Mouse (Mus musculus): ENCODE data around the gene Prcp.
A peak's percentile ranks its signal among the peaks of the same experiment; 100 is the strongest.

GRCm38 (mm10) chr7:92837907-92838306 is 36.4 kb upstream of the Prcp start:
- peak; percentile 5; the same call in 1 of the 2 replicates for TF ChIP-seq RAD21 (IDR thresholded peaks at IDR 0.05; ENCODE audit: low read depth, low read length)
- no peak for TF ChIP-seq POLR2A (IDR thresholded peaks at IDR 0.05; ENCODE audit: control insufficient read depth in 1 of 2, insufficient read depth in 1 of 2, low read depth in 1 of 2, low read length in 2 of 2, poor library complexity in 1 of 2)
- no peak for TF ChIP-seq CTCF (IDR thresholded peaks at IDR 0.05 in 2 of 3, conservative IDR thresholded peaks at IDR 0.05 in 1 of 3; ENCODE audit: control insufficient read depth in 1 of 3, insufficient read depth in 1 of 3, low read depth in 2 of 3, low read length in 3 of 3, poor library complexity in 1 of 3, severe bottlenecking in 1 of 3)
- no peak for TF ChIP-seq CHD2 (IDR thresholded peaks at IDR 0.05; ENCODE audit: low read length)
- no peak for TF ChIP-seq ZC3H11A (IDR thresholded peaks at IDR 0.05; ENCODE audit: low read depth, low read length)
- TF ChIP-seq MAFK (IDR thresholded peaks at IDR 0.05; ENCODE audit: borderline replicate concordance, low read depth, low read length), result no peak
- TF ChIP-seq MYC (IDR thresholded peaks at IDR 0.05; ENCODE audit: low read depth, low read length), result no peak
- TF ChIP-seq E2F4 (IDR thresholded peaks at IDR 0.05; ENCODE audit: borderline replicate concordance, low read depth, low read length), result no peak
- TF ChIP-seq SIN3A (IDR thresholded peaks at IDR 0.05; ENCODE audit: low read length), result no peak
- TF ChIP-seq CHD1 (IDR thresholded peaks at IDR 0.05; ENCODE audit: low read depth, low read length), result no peak
- no peak for TF ChIP-seq UBTF (IDR thresholded peaks at IDR 0.05; ENCODE audit: borderline replicate concordance, insufficient read depth, low read depth, low read length)
